Mouse (Mus musculus) liver, postnatal 0 days (tissue): ENCODE measurements at regions not wholly inside any gene's neighbourhood (a gene's known extent, or its start where the extent isn't known, plus 50 kb on each side); places are given as distances from the start of the nearest gene placed in this dataset.

Experiments used
- CTCF ChIP-seq: sonication (generic); IDR thresholded peaks from 2 replicates; pipeline ENCODE4 v1.5.1; 2016; ENCODE audit warnings: antibody characterized with exemption, low read depth
- EP300 ChIP-seq: IDR thresholded peaks from 2 replicates; pipeline ENCODE4 v1.6.1; 2016; ENCODE audit warnings: antibody characterized with exemption, low read depth, mild to moderate bottlenecking

DNA sequence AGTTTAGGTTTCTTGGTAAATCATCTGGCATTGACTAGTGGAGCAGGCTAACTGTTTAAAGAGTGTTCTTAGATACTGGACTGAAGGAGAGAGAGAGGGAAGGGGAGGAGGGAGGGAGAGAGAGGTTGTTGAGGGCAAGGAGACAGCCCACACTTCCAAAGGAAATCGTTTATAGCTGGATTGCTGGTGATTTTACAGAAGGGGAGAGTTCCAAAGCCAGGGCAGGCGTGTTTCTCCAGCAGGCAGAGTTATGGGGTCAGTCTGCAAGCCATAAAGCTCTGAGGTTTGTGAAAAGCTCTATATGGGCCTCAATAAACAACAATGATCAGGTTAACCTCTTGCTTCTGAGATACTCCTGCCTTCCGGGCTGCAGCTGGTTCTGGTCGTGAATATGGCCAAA is 163.9 kb downstream of the Nuf2 start:
- TF ChIP-seq EP300 (no peak), CTCF (no peak)
